Mouse (Mus musculus) urinary bladder, postnatal 0 days (tissue): Measurements from ENCODE around the gene BC051665. TPM values are rescaled to one million over a fixed set of nuclear protein-coding genes. Genes with fewer than 3 reads are reported as not detected.

Experiments
- polyA plus RNA-seq: library from polyadenylated mRNA; unstranded; fragments of >200 nt; fragmentation: Nextera tagmentation; extraction: Ambion mirVana; gene quantifications from 2 replicates; pipeline ENCODE4 v1.2.1, GENCODE M21; 2015

The BC051665 gene
- polyA plus RNA-seq: not detected in 2 replicates

DNA sequence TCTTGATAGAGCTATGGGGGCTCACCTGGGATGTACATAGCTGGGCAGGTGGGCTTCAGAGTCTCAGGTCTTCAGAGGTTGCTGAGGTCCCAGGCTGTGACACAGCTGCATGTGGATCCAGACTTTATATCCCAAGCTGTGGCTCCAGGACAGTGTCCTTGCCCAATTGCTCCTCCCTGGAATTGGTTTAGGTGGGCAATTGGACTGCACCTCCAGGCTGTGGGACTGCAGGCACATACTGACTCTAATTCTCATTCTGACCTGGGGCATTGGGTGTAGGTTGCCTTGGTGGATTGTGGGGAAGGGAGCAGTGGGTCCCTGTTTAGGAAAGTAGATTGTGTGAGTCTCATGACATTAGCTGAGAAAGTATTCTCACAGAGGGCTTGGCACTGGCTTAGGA, at the start of gene BC051665:
Gene BC051665, minus strand, starts transcription at position 101 of the 400 bp plus-strand sequence.

GRCm38 (mm10) chr13:60802749-60803148, 16.6 kb upstream of the BC051665 start, which contains the start of gene Ctsll3:
Ctsll3 (minus strand) TSS chr13:60802849.

Other genes starting within 250 kb of the BC051665 start
- 18.0 and 18.7 TPM in 2 replicates for gene Dapk1, start 184.4 kb downstream of the BC051665 start, polyA plus RNA-seq
- 0.23 TPM in 1 of 2 replicates, not detected in the other for gene Ctsll3, start 16.5 kb upstream of the BC051665 start, polyA plus RNA-seq
- 0.15 TPM in 1 of 2 replicates, not detected in the other for gene 4930486L24Rik, start 78.1 kb upstream of the BC051665 start, polyA plus RNA-seq
- 0.29 and 0.67 TPM in 2 replicates for gene Gm49392, start 110.5 kb upstream of the BC051665 start, polyA plus RNA-seq
- 6.3 and 14.5 TPM in 2 replicates for gene Ctla2b, start 111.1 kb upstream of the BC051665 start, polyA plus RNA-seq
- not detected in 2 replicates for gene Tpbpb, start 118.5 kb upstream of the BC051665 start, polyA plus RNA-seq
- gene Gm49393, start 149.2 kb upstream of the BC051665 start, polyA plus RNA-seq: 0.26 TPM in 1 of 2 replicates, not detected in the other
- 5.7 and 12.7 TPM in 2 replicates for gene Gm49391, start 150.2 kb upstream of the BC051665 start, polyA plus RNA-seq
- 56.6 and 185 TPM in 2 replicates for gene Ctla2a, start 150.3 kb upstream of the BC051665 start, polyA plus RNA-seq
- not detected in 2 replicates for gene Tpbpa, start 155.6 kb upstream of the BC051665 start, polyA plus RNA-seq
- gene Ctsj, start 219.6 kb upstream of the BC051665 start, polyA plus RNA-seq: 0.24 TPM in 1 of 2 replicates, not detected in the other